Mouse (Mus musculus) liver, embryonic 14.5 days (tissue): ENCODE measurements around the gene Phf13.

ENCODE experiments used
- CTCF ChIP-seq: IDR thresholded peaks from 2 replicates; pipeline ENCODE4 v1.5.1; 2016; ENCODE audit warnings: antibody characterized with exemption, low read depth, control low read depth
- EP300 ChIP-seq: IDR thresholded peaks from 2 replicates; pipeline ENCODE4 v1.6.1; 2016; ENCODE audit warnings: antibody characterized with exemption, low read depth

DNA sequence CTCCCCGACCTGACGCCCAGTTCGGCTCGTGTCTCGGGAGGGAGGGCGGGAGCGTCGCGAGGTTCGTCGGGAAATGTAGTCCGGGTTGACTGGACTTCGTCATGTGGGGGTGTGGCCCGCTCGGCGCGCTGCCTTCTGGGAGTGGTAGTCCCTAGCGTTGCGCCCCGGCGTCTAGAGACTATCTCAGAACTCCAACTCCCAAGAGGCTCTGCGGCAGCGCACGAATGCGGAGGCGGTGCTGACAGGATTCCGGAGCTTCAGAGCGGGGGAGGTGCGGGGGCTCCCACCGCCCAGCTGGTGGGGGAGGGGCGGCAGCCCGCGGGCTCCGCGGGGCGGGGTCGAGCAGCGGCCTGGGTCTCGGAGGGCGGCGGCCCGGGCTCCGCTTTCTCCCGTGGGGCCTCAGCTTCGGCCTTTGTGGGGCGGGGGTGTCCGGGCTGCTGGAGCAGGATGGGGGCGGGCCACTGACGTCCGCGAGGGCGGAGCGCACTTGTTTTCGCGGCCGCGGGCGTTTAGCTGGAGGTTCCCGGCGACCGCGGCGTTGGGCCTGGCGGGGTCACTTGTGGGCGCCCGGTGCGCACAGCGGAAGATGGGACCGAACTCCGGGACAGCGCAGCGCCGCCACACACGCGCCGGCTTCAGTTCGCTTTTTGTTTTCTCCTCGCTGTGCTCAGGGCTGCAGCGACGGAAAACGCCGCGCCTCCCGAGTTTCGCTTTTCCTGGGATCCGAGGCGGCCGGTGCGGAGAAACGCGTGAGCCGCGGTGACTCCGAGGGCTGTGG, at the start of gene Phf13:
- TF ChIP-seq CTCF (0 out of 2 replicates have a peak, but pooled peaks have one; percentile 11), EP300 (no peak)
